Mouse (Mus musculus) midbrain, embryonic 10.5 days (tissue): ENCODE data around the gene Cdsn. TPM values are rescaled to one million over a fixed set of nuclear protein-coding genes. Genes with fewer than 3 reads are reported as not detected.
A peak's percentile ranks its signal among the peaks of the same experiment; 100 is the strongest.

Source experiments
- DNase-seq: peaks from one replicate; pipeline ENCODE4 v3.0.0-alpha.2; 2017; ENCODE audit warnings: low spot score
- H3K27ac ChIP-seq: fragments of 300-500 bp; sonication (generic); replicated peaks from 2 replicates; pipeline ENCODE4 v1.5.1; 2016; ENCODE audit warnings: mild to moderate bottlenecking
- H3K27me3 ChIP-seq: fragments of 300-500 bp; sonication (generic); 2 replicates; pipeline ENCODE4 v1.6.1; 2016; ENCODE audit warnings: low read depth, mild to moderate bottlenecking; ENCODE audit not compliant: poor library complexity, severe bottlenecking
- H3K36me3 ChIP-seq: fragments of 300-500 bp; sonication (generic); 2 replicates; pipeline ENCODE4 v1.6.1; 2016; ENCODE audit warnings: mild to moderate bottlenecking, moderate library complexity
- H3K4me1 ChIP-seq: fragments of 300-500 bp; sonication (generic); 2 replicates; pipeline ENCODE4 v1.6.1; 2016
- H3K4me3 ChIP-seq: fragments of 300-500 bp; sonication (generic); 2 replicates; pipeline ENCODE4 v1.5.1; 2016; ENCODE audit warnings: mild to moderate bottlenecking, moderate library complexity
- H3K9me3 ChIP-seq: fragments of 300-500 bp; sonication (generic); replicated peaks from 2 replicates; pipeline ENCODE4 v1.6.1; 2016; ENCODE audit warnings: mild to moderate bottlenecking
- WGBS: fragments of 180-500 bp; shearing (Covaris S2); methylation state at CpG from one replicate; pipeline ENCODE4 v1.1.7; 2016; 5-methylcytosine and 5-hydroxymethylcytosine counted together
- polyA plus RNA-seq: library from polyadenylated mRNA; unstranded; fragments of >200 nt; fragmentation: Nextera tagmentation; extraction: Ambion mirVana; gene quantifications from 2 replicates; pipeline ENCODE4 v1.2.1, GENCODE M21; 2016

Gene Cdsn
- polyA plus RNA-seq, 1 experiment from 2014 or later: 0.10 TPM

GRCm38 (mm10) chr17:35588387-35588786 lies 36.5 kb downstream of the Cdsn start:
- Histone ChIP-seq H3K27ac (no peak overlapping the region), H3K9me3 (no peaks in the 10 kb centered on the region; the same call in 1 of the 2 replicates), H3K4me1 (peaks cover 10% of the 10 kb centered on the region), H3K4me3 (no peak overlapping the region), H3K36me3 (no peaks in the 10 kb centered on the region), H3K27me3 (peaks cover 11% of the 10 kb centered on the region)
- DNase-seq: peak; percentile 28
- WGBS: 4% methylated on average over 4 of the region's 4 CpGs

GRCm38 (mm10) chr17:35590410-35591218 lies 38.7 kb downstream of the Cdsn start:
- Histone ChIP-seq H3K9me3 (no peaks in the 10 kb centered on the region; the same call in 1 of the 2 replicates), H3K27me3 (peaks cover 5% of the 10 kb centered on the region), H3K4me1 (peaks cover 6% of the 10 kb centered on the region), H3K36me3 (no peaks in the 10 kb centered on the region), H3K4me3 (no peak overlapping the region), H3K27ac (no peak overlapping the region)
- peak; percentile 80 for DNase-seq
- 57% methylated on average over 21 of the region's 21 CpGs for WGBS

- no peak for DNase-seq
- Histone ChIP-seq H3K27me3 (no peaks in the 10 kb centered on the region), H3K9me3 (no peaks in the 10 kb centered on the region; the same call in 1 of the 2 replicates), H3K4me1 (peaks cover 6% of the 10 kb centered on the region), H3K27ac (no peak overlapping the region), H3K4me3 (no peak overlapping the region), H3K36me3 (no peaks in the 10 kb centered on the region)
- WGBS: 93% methylated on average over 7 of the region's 7 CpGs
These were observed 39.3 kb downstream of the Cdsn start for GRCm38 (mm10) chr17:35591219-35591578.

GRCm38 (mm10) chr17:35591731-35592130 lies 39.8 kb downstream of the Cdsn start:
- Histone ChIP-seq H3K36me3 (no peaks in the 10 kb centered on the region), H3K27ac (no peak overlapping the region), H3K9me3 (no peaks in the 10 kb centered on the region; the same call in 1 of the 2 replicates), H3K4me3 (no peak overlapping the region), H3K4me1 (peaks cover 6% of the 10 kb centered on the region), H3K27me3 (no peaks in the 10 kb centered on the region)
- no peak for DNase-seq
- 95% methylated on average over 15 of the region's 15 CpGs for WGBS

GRCm38 (mm10) chr17:35592131-35592530 lies 40.2 kb downstream of the Cdsn start:
- Histone ChIP-seq H3K27ac (no peak overlapping the region), H3K9me3 (peaks cover 2% of the 10 kb centered on the region; the same call in 1 of the 2 replicates), H3K4me1 (peaks cover 6% of the 10 kb centered on the region), H3K4me3 (no peak overlapping the region), H3K36me3 (no peaks in the 10 kb centered on the region), H3K27me3 (no peaks in the 10 kb centered on the region)
- DNase-seq: no peak
- 92% methylated on average over 9 of the region's 9 CpGs for WGBS

GRCm38 (mm10) chr17:35593786-35594185 lies 41.9 kb downstream of the Cdsn start:
- no peak for DNase-seq
- no peaks in the 10 kb centered on the region for H3K36me3 ChIP-seq
- no peak overlapping the region for H3K27ac ChIP-seq
- H3K9me3 ChIP-seq: peaks cover 4% of the 10 kb centered on the region; the same call in 1 of the 2 replicates
- H3K27me3 ChIP-seq: no peaks in the 10 kb centered on the region
- no peaks in the 10 kb centered on the region for H3K4me1 ChIP-seq
- H3K4me3 ChIP-seq: no peak overlapping the region
- 43% methylated on average over 4 of the region's 4 CpGs for WGBS

GRCm38 (mm10) chr17:35594456-35594855 lies 42.5 kb downstream of the Cdsn start:
- Histone ChIP-seq H3K27me3 (no peaks in the 10 kb centered on the region), H3K36me3 (no peaks in the 10 kb centered on the region), H3K27ac (no peak overlapping the region), H3K4me1 (no peaks in the 10 kb centered on the region), H3K9me3 (peaks cover 4% of the 10 kb centered on the region; the same call in 1 of the 2 replicates), H3K4me3 (no peak overlapping the region)
- WGBS: 86% methylated on average over 7 of the region's 7 CpGs
- DNase-seq: no peak

- no peak for DNase-seq
These were observed 45.5 kb downstream of the Cdsn start for GRCm38 (mm10) chr17:35597399-35597798.

GRCm38 (mm10) chr17:35601249-35601648 lies 49.3 kb downstream of the Cdsn start, which contains the start of gene Sfta2:
Sfta2 (plus strand) TSS chr17:35601549.
- 71% methylated on average over 2 of the region's 2 CpGs for WGBS
- Histone ChIP-seq H3K4me1 (0 out of 2 replicates have a peak, but pooled peaks cover 3% of the 10 kb centered on the region), H3K27ac (no peak within 1 kb of the TSS), H3K36me3 (no peaks in the 10 kb centered on the region), H3K27me3 (no peaks in the 10 kb centered on the region), H3K9me3 (peaks cover 4% of the 10 kb centered on the region; the same call in 1 of the 2 replicates), H3K4me3 (no peak within 1 kb of the TSS)
- no peak for DNase-seq

More at GRCm38 (mm10) chr17:35597399-35597798, 45.5 kb downstream of the Cdsn start:
- 90% methylated on average over 3 of the region's 3 CpGs for WGBS
- Histone ChIP-seq H3K9me3 (peaks cover 4% of the 10 kb centered on the region; the same call in 1 of the 2 replicates), H3K27ac (no peak overlapping the region), H3K36me3 (no peaks in the 10 kb centered on the region), H3K4me3 (no peak overlapping the region), H3K4me1 (0 out of 2 replicates have a peak, but pooled peaks cover 3% of the 10 kb centered on the region), H3K27me3 (no peaks in the 10 kb centered on the region)

- no peak for DNase-seq
- peaks cover 4% of the 10 kb centered on the region; the same call in 1 of the 2 replicates for H3K9me3 ChIP-seq
- H3K36me3 ChIP-seq: no peaks in the 10 kb centered on the region
- WGBS: 67% methylated on average over 8 of the region's 8 CpGs
- H3K27me3 ChIP-seq: no peaks in the 10 kb centered on the region
- 0 out of 2 replicates have a peak, but pooled peaks cover 3% of the 10 kb centered on the region for H3K4me1 ChIP-seq
- no peak overlapping the region for H3K27ac ChIP-seq
- H3K4me3 ChIP-seq: no peak overlapping the region
These were observed 49.9 kb downstream of the Cdsn start for GRCm38 (mm10) chr17:35601736-35602354.
